Mouse (Mus musculus) ovary, postnatal 14 days (tissue): ENCODE results near the gene Klhl3.

ENCODE experiments used
- DNase-seq: peaks from one replicate; pipeline ENCODE4 v3.0.0; 2022; ENCODE audit warnings: low spot score

The Klhl3 gene

GRCm38 (mm10) chr13:58023726-58024453, 89.5 kb downstream of the Klhl3 start:
- no peak for DNase-seq

GRCm38 (mm10) chr13:58023001-58023560, 90.3 kb downstream of the Klhl3 start:
- no peak for DNase-seq

GRCm38 (mm10) chr13:58020428-58020827, 93.0 kb downstream of the Klhl3 start:
- DNase-seq, result no peak

- DNase-seq, result no peak
Measured at GRCm38 (mm10) chr13:58017298-58017697, 96.1 kb downstream of the Klhl3 start.

GRCm38 (mm10) chr13:58012067-58012925, 101.1 kb downstream of the Klhl3 start:
- DNase-seq, result peak; percentile 49

- DNase-seq, result no peak
Measured at GRCm38 (mm10) chr13:58011526-58011925, 101.9 kb downstream of the Klhl3 start.

GRCm38 (mm10) chr13:58010416-58010815, 103.0 kb downstream of the Klhl3 start:
- no peak for DNase-seq

GRCm38 (mm10) chr13:58009275-58009674, 104.1 kb downstream of the Klhl3 start:
- no peak for DNase-seq

- no peak for DNase-seq
Measured at GRCm38 (mm10) chr13:58008038-58008364, 105.4 kb downstream of the Klhl3 start.

- DNase-seq, result peak; percentile 41
Measured at GRCm38 (mm10) chr13:58007256-58008037, 105.9 kb downstream of the Klhl3 start.

GRCm38 (mm10) chr13:58001792-58002191, 111.6 kb downstream of the Klhl3 start:
- no peak for DNase-seq

- DNase-seq, result no peak
Measured at GRCm38 (mm10) chr13:57996536-57996935, 116.9 kb downstream of the Klhl3 start.

- DNase-seq, result no peak
Measured at GRCm38 (mm10) chr13:57995864-57996263, 117.5 kb downstream of the Klhl3 start.

- DNase-seq, result no peak
Measured at GRCm38 (mm10) chr13:57984637-57985036, 128.8 kb downstream of the Klhl3 start.

- DNase-seq, result no peak
Measured at GRCm38 (mm10) chr13:57984163-57984562, 129.2 kb downstream of the Klhl3 start.

GRCm38 (mm10) chr13:57983330-57983729, 130.1 kb downstream of the Klhl3 start:
- DNase-seq, result no peak

GRCm38 (mm10) chr13:57982904-57983303, 130.5 kb downstream of the Klhl3 start:
- no peak for DNase-seq

GRCm38 (mm10) chr13:57980679-57981078, 132.7 kb downstream of the Klhl3 start:
- DNase-seq, result no peak

- DNase-seq, result no peak
Measured at GRCm38 (mm10) chr13:57980071-57980470, 133.3 kb downstream of the Klhl3 start.

- DNase-seq, result peak; percentile 9
Measured at GRCm38 (mm10) chr13:57978931-57979330, 134.5 kb downstream of the Klhl3 start.

- DNase-seq, result no peak
Measured at GRCm38 (mm10) chr13:57977721-57978120, 135.7 kb downstream of the Klhl3 start.

- DNase-seq, result no peak
Measured at GRCm38 (mm10) chr13:57965658-57966057, 147.7 kb downstream of the Klhl3 start.
